Mouse (Mus musculus): Measurements from ENCODE around the gene B4galt3. TPM values are rescaled to one million over a fixed set of nuclear protein-coding genes. Genes with fewer than 3 reads are reported as not detected.

Gene B4galt3
- polyA plus RNA-seq, 1 experiment: 64.8 TPM

DNA sequence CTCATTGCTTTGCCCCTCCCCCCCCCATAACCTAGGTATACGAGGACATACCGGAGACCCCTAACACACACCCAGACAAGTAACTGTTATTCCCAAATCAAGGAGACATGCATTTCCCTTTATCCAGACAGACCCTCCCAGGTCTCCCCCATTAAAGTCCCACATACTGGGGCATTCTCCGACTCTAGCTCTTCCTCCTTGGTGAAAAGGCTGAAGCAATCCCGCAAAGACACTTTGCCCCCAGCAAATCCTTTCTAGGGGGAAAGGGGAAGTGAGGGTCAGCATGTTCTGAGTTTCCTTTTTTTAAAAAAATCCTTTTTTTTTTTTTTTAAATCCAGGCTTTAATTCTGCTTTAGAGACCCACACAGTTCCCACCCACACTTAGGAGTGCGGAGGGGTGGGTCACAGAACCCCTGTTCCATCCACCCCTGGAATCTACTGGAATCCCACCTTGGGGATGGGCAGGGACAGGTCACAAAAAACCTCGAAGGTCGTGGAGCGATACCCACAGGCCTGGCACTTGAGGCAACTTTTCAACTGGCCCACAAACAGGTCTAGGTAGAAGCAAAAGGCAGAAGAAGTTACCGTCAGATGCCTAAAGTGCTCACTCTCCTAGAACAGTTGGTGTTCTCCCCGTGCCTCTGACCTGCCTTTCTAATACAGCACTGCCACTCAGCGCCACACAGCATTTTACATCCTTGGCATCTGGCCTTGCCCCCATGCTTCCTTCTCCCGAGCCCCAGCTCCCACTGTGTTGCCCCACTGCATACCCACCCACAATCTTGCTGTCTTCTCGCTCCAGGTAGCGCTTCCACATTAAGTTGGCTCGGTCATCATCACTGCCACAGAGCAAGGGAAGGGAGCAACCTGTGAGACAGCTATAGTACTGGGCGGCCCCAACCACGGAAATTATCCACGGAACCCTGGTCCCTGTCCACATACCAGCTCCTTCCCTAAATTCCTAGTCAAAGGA is 13.3 kb downstream of the B4galt3 start:
- Histone ChIP-seq H3K27ac (ENCODE audit: insufficient read depth, low read length) (no peak overlapping the region), H3K27me3 (ENCODE audit: control insufficient read depth, insufficient read depth, low read length, poor library complexity, severe bottlenecking) (no peaks in the 10 kb centered on the region), H3K9me3 (replicated peaks; ENCODE audit: control insufficient read depth, insufficient read depth, low read length, poor library complexity, severe bottlenecking) (no peaks in the 10 kb centered on the region), H3K36me3 (ENCODE audit: control insufficient read depth, insufficient read depth, low read length, poor library complexity, severe bottlenecking) (0 out of 2 replicates have a peak, but pooled peaks cover 6% of the 10 kb centered on the region), H3K9ac (ENCODE audit: low read depth, poor library complexity, severe bottlenecking) (no peak overlapping the region), H3K4me3 (ENCODE audit: low read depth, low read length) (no peak overlapping the region), H3K4me1 (ENCODE audit: control insufficient read depth, insufficient read depth, low read length) (no peaks in the 10 kb centered on the region)
- no peak for TF ChIP-seq POLR2A (IDR thresholded peaks at IDR 0.05; ENCODE audit: insufficient read depth, low read length)
- no peak for TF ChIP-seq EP300 (IDR thresholded peaks at IDR 0.05; ENCODE audit: insufficient read depth, low read depth, low read length)
- TF ChIP-seq CTCF (IDR thresholded peaks at IDR 0.05; ENCODE audit: low read depth, low read length): no peak

GRCm38 (mm10) chr1:171284491-171284890 is 14.4 kb downstream of the B4galt3 start:
- TF ChIP-seq CTCF (IDR thresholded peaks at IDR 0.05; ENCODE audit: low read depth, low read length) (no peak), EP300 (IDR thresholded peaks at IDR 0.05; ENCODE audit: insufficient read depth, low read depth, low read length) (no peak), POLR2A (IDR thresholded peaks at IDR 0.05; ENCODE audit: insufficient read depth, low read length) (no peak)
- Histone ChIP-seq H3K36me3 (ENCODE audit: control insufficient read depth, insufficient read depth, low read length, poor library complexity, severe bottlenecking) (peaks cover 6% of the 10 kb centered on the region; the same call in 1 of the 2 replicates), H3K9ac (ENCODE audit: low read depth, poor library complexity, severe bottlenecking) (no peak overlapping the region), H3K4me3 (ENCODE audit: low read depth, low read length) (no peak overlapping the region), H3K9me3 (replicated peaks; ENCODE audit: control insufficient read depth, insufficient read depth, low read length, poor library complexity, severe bottlenecking) (no peaks in the 10 kb centered on the region), H3K27me3 (ENCODE audit: control insufficient read depth, insufficient read depth, low read length, poor library complexity, severe bottlenecking) (no peaks in the 10 kb centered on the region), H3K4me1 (ENCODE audit: control insufficient read depth, insufficient read depth, low read length) (peaks cover 2% of the 10 kb centered on the region), H3K27ac (ENCODE audit: insufficient read depth, low read length) (no peak overlapping the region)

- H3K27ac ChIP-seq (ENCODE audit: insufficient read depth, low read length): no peak overlapping the region
- H3K4me3 ChIP-seq (ENCODE audit: low read depth, low read length): no peak overlapping the region
- TF ChIP-seq POLR2A (IDR thresholded peaks at IDR 0.05; ENCODE audit: insufficient read depth, low read length): no peak
- no peak for TF ChIP-seq CTCF (IDR thresholded peaks at IDR 0.05; ENCODE audit: low read depth, low read length)
- no peak for TF ChIP-seq EP300 (IDR thresholded peaks at IDR 0.05; ENCODE audit: insufficient read depth, low read depth, low read length)
- no peak overlapping the region for H3K9ac ChIP-seq (ENCODE audit: low read depth, poor library complexity, severe bottlenecking)
- H3K27me3 ChIP-seq (ENCODE audit: control insufficient read depth, insufficient read depth, low read length, poor library complexity, severe bottlenecking): no peaks in the 10 kb centered on the region
- peaks cover 6% of the 10 kb centered on the region; the same call in 1 of the 2 replicates for H3K36me3 ChIP-seq (ENCODE audit: control insufficient read depth, insufficient read depth, low read length, poor library complexity, severe bottlenecking)
- peaks cover 2% of the 10 kb centered on the region for H3K4me1 ChIP-seq (ENCODE audit: control insufficient read depth, insufficient read depth, low read length)
- no peaks in the 10 kb centered on the region for H3K9me3 ChIP-seq (replicated peaks; ENCODE audit: control insufficient read depth, insufficient read depth, low read length, poor library complexity, severe bottlenecking)
Measured at GRCm38 (mm10) chr1:171285096-171285892, 15.2 kb downstream of the B4galt3 start.

DNA sequence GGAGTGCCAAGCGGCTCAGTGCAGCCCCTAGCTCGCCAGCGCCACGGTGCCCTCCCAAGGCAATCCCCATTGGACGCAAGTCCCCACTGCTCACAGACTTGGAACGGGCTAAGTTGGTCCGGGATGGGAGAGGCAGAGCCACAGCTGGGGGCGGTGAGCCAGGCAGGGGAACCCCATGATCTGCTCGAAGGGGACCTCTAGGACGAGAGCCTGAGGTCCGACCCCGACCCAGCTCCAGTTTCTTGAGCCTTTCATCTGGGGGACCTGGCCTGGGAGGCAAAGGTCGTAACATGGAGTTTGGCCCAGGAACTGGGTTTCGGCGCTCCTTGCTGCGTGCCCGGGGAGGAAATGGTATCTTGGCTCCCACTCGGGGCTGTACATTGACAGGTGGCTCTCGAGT is 16.4 kb downstream of the B4galt3 start:
- Histone ChIP-seq H3K27me3 (ENCODE audit: control insufficient read depth, insufficient read depth, low read length, poor library complexity, severe bottlenecking) (no peaks in the 10 kb centered on the region), H3K4me3 (ENCODE audit: low read depth, low read length) (no peak overlapping the region; the same call in 1 of the 2 replicates), H3K4me1 (ENCODE audit: control insufficient read depth, insufficient read depth, low read length) (peaks cover 2% of the 10 kb centered on the region), H3K9me3 (replicated peaks; ENCODE audit: control insufficient read depth, insufficient read depth, low read length, poor library complexity, severe bottlenecking) (no peaks in the 10 kb centered on the region), H3K27ac (ENCODE audit: insufficient read depth, low read length) (no peak overlapping the region), H3K36me3 (ENCODE audit: control insufficient read depth, insufficient read depth, low read length, poor library complexity, severe bottlenecking) (peaks cover 6% of the 10 kb centered on the region; the same call in 1 of the 2 replicates), H3K9ac (ENCODE audit: low read depth, poor library complexity, severe bottlenecking) (peak overlapping the region; percentile 28; the same call in 1 of the 2 replicates)
- TF ChIP-seq POLR2A (IDR thresholded peaks at IDR 0.05; ENCODE audit: insufficient read depth, low read length) (no peak), EP300 (IDR thresholded peaks at IDR 0.05; ENCODE audit: insufficient read depth, low read depth, low read length) (no peak), CTCF (IDR thresholded peaks at IDR 0.05; ENCODE audit: low read depth, low read length) (no peak)

GRCm38 (mm10) chr1:171287136-171288081 is 17.3 kb downstream of the B4galt3 start, which contains the start of gene Usp21:
Usp21 (minus strand) TSS chr1:171287991.
- peak within 1 kb of the TSS; percentile 83 for H3K27ac ChIP-seq (ENCODE audit: insufficient read depth, low read length)
- peak within 1 kb of the TSS; percentile 87 for H3K4me3 ChIP-seq (ENCODE audit: low read depth, low read length)
- no peak for TF ChIP-seq CTCF (IDR thresholded peaks at IDR 0.05; ENCODE audit: low read depth, low read length)
- no peak for TF ChIP-seq POLR2A (IDR thresholded peaks at IDR 0.05; ENCODE audit: insufficient read depth, low read length)
- TF ChIP-seq EP300 (IDR thresholded peaks at IDR 0.05; ENCODE audit: insufficient read depth, low read depth, low read length): no peak
- peaks cover 2% of the 10 kb centered on the region for H3K4me1 ChIP-seq (ENCODE audit: control insufficient read depth, insufficient read depth, low read length)
- peak within 1 kb of the TSS; percentile 96 for H3K9ac ChIP-seq (ENCODE audit: low read depth, poor library complexity, severe bottlenecking)
- H3K9me3 ChIP-seq (replicated peaks; ENCODE audit: control insufficient read depth, insufficient read depth, low read length, poor library complexity, severe bottlenecking): no peaks in the 10 kb centered on the region
- peaks cover 6% of the 10 kb centered on the region; the same call in 1 of the 2 replicates for H3K36me3 ChIP-seq (ENCODE audit: control insufficient read depth, insufficient read depth, low read length, poor library complexity, severe bottlenecking)
- no peaks in the 10 kb centered on the region for H3K27me3 ChIP-seq (ENCODE audit: control insufficient read depth, insufficient read depth, low read length, poor library complexity, severe bottlenecking)
